Mouse (Mus musculus) C2C12 (cell line): ENCODE measurements around the gene Caly. TPM values are rescaled to one million over a fixed set of nuclear protein-coding genes. Genes with fewer than 3 reads are reported as not detected.

Experiments used
- H3K27me3 ChIP-seq: one replicate; pipeline ENCODE4 v1.6.1; 2011; ENCODE audit not compliant: control insufficient read depth, insufficient read depth, insufficient read length
- H3K36me3 ChIP-seq: one replicate; pipeline ENCODE4 v1.6.1; 2011; ENCODE audit not compliant: control insufficient read depth, insufficient read depth
- H3K4me3 ChIP-seq: one replicate; pipeline ENCODE4 v1.5.1; 2011; ENCODE audit warnings: mild to moderate bottlenecking, control low read depth; ENCODE audit not compliant: poor library complexity, insufficient read depth, severe bottlenecking
- H3K79me2 ChIP-seq: one replicate; pipeline ENCODE4 v1.6.1; 2011; ENCODE audit not compliant: control insufficient read depth, insufficient read depth
- H3K79me3 ChIP-seq: one replicate; pipeline ENCODE4 v1.6.1; 2011; ENCODE audit warnings: low read depth, control low read depth
- H3ac ChIP-seq: one replicate; pipeline ENCODE3; 2011; ENCODE audit warnings: low read depth; ENCODE audit not compliant: control insufficient read depth, insufficient read length
- CEBPB ChIP-seq: IDR thresholded peaks from one replicate; pipeline ENCODE4 v1.6.1; 2011; ENCODE audit warnings: low read depth, mild to moderate bottlenecking, control low read depth, moderate library complexity
- CTCF ChIP-seq: IDR thresholded peaks from one replicate; pipeline ENCODE4 v1.5.1; 2011; ENCODE audit not compliant: control insufficient read depth, insufficient read depth, insufficient read length
- FOSL1 ChIP-seq: IDR thresholded peaks from one replicate; pipeline ENCODE4 v1.8.0; 2011; ENCODE audit warnings: mild to moderate bottlenecking, low read length; ENCODE audit not compliant: poor library complexity, insufficient read depth, severe bottlenecking
- MAX ChIP-seq: IDR thresholded peaks from one replicate; pipeline ENCODE4 v1.6.1; 2011; ENCODE audit warnings: mild to moderate bottlenecking, control low read depth
- MYOD1 ChIP-seq: IDR thresholded peaks from one replicate; pipeline ENCODE4 v1.6.1; 2011; ENCODE audit warnings: low read depth; ENCODE audit not compliant: control insufficient read depth, insufficient read length
- MYOG ChIP-seq: IDR thresholded peaks from one replicate; pipeline ENCODE4 v1.6.1; 2011; ENCODE audit not compliant: control insufficient read depth, insufficient read length; ENCODE audit errors: extremely low read depth
- USF1 ChIP-seq: IDR thresholded peaks from one replicate; pipeline ENCODE4 v1.6.1; 2011; ENCODE audit warnings: low read depth, mild to moderate bottlenecking, control low read depth, moderate library complexity
- polyA plus RNA-seq: library from polyadenylated mRNA; unstranded; fragments of >200 nt; fragmentation: generic; extraction: Trizol; gene quantifications from one replicate; pipeline ENCODE4 v1.2.1, GENCODE M21; 2012; ENCODE audit warnings: missing spikeins

Caly gene
- polyA plus RNA-seq, 1 experiment: not detected

DNA sequence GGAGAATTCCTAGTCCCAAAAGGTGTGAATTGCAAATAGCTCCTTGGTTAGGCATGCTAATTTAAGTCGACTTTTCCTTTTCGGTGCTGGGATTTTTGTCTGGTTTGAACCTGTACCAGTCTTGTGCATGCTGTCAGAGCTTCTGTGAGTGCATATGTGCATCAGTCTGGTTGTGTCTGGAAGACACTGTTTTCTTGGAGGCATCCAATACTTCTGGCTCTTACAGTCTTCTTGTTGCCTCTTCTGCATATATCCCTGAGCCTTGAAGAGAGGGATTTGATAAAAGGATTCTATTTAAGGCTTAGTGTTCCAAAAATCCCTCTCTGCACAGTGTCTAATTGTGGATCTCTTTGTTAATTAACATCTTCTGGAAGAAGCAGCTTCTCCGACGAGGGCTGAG, 28.2 kb downstream of the Caly start:
- TF ChIP-seq MAX (no peak), MYOG (no peak), MYOD1 (no peak), USF1 (no peak), CEBPB (no peak), FOSL1 (no peak), CTCF (no peak)
- no peak overlapping the region for H3K4me3 ChIP-seq
- H3K79me2 ChIP-seq: no peaks in the 10 kb centered on the region
- H3K36me3 ChIP-seq: no peaks in the 10 kb centered on the region
- no peak overlapping the region for H3ac ChIP-seq
- H3K27me3 ChIP-seq: no peaks in the 10 kb centered on the region
- no peaks in the 10 kb centered on the region for H3K79me3 ChIP-seq

DNA sequence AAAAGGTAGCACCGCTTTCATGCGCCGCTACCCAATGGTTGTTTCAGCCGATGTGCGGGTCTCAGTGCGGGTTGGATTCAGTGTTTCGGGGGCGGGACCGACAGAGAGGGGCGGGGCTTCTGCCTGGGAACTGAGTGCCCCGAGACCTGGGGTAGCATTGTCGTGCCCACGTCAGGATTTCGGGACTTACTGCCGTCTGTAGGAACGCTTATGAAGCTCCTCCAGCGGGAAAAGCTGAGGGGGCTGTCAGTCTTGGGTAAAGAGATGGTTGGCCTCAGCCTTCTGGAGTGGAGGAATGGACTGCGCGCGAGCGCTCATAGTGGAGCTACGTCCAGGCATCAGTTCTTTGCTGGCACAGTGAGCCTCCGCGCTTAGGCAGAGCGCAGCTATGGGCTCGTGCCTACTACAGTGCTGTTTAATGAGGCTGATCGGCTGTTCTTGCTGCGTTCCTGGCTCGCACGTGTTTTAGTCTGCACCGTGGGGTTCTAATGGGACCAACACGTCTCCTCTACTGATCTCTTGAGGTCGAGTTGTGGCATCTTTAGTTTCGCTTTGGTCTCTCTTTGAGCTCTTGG, 33.1 kb downstream of the Caly start:
- Histone ChIP-seq H3K27me3 (peaks cover 17% of the 10 kb centered on the region), H3K4me3 (no peak overlapping the region), H3K79me3 (no peaks in the 10 kb centered on the region), H3K36me3 (no peaks in the 10 kb centered on the region), H3K79me2 (no peaks in the 10 kb centered on the region), H3ac (no peak overlapping the region)
- TF ChIP-seq CTCF: no peak
- TF ChIP-seq USF1: no peak
- no peak for TF ChIP-seq MAX
- TF ChIP-seq MYOG: no peak
- no peak for TF ChIP-seq MYOD1
- no peak for TF ChIP-seq FOSL1

DNA sequence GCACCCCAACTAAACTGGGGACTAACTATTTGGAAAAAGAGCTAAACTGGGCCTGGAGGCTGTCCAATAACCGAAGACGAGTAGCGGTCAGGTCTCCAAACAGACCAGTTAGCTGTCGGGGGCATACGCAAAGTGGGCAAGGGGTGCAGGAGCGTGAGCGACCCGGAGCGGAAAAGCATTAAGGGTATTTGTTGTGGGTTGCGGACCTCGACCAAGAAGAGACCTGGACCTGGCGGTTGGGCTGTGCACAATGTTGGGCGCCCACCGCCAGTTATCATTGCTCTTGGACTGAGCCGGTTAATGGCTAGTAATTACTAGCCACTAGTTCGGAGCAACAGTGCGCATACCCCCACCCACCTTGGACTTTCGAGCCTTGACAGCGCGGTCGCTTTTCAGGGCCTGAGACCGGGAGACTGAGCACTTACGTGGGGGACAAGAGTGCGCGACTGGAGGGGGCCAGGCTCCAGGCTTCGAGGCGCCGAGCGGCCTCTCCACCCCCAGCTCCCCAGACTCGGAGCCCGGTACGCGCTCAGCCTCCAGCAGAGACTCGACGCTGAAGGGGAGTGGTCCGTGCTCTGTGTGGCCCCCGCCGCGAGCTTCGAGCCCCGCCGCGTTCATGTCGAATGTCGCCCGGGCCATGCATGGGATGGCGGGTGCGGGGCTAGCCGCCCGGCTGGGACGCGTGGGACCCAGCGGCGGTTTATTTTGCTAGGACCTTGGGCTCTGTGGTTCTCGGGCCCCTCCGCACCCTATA, 33.8 kb downstream of the Caly start, which contains the start of gene Msx3:
Msx3 (minus strand) TSS at position 729 of the 754 bp plus-strand sequence.
- Histone ChIP-seq H3K27me3 (peaks cover 17% of the 10 kb centered on the region), H3K4me3 (no peak within 1 kb of the TSS)
- no peak for TF ChIP-seq FOSL1
- no peak for TF ChIP-seq USF1
- no peak for TF ChIP-seq MYOD1
- TF ChIP-seq CTCF: no peak
- TF ChIP-seq CEBPB: no peak
- TF ChIP-seq MAX: no peak
- TF ChIP-seq MYOG: no peak

DNA sequence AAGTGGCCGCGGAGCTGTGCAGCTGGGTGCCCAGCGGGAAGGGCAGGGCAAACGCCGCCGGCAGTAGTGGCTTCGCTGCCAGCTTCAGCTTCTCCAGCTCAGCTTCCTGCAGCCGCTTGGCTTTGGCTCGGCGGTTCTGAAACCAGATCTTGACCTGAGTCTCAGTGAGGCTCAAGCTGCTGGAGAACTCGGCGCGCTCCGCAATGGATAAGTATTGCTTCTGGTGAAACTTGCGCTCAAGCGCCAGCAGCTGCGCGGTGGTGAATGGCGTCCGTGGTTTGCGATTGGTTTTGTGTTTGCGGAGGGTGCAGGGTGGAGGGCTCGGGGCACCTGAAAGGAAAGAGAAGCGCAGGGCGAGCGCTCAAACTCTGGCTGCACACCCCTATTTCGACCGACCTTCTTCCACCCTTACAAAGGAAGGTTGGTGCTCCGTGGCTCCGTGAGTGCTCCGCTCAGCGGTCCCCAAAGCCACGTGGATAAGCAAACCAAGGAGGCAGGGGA, 34.5 kb downstream of the Caly start:
- Histone ChIP-seq H3K79me3 (no peaks in the 10 kb centered on the region), H3K27me3 (peaks cover 17% of the 10 kb centered on the region), H3K4me3 (no peak overlapping the region), H3K36me3 (no peaks in the 10 kb centered on the region), H3ac (no peak overlapping the region), H3K79me2 (no peaks in the 10 kb centered on the region)
- TF ChIP-seq FOSL1: no peak
- TF ChIP-seq MAX: no peak
- TF ChIP-seq CTCF: no peak
- TF ChIP-seq MYOG: no peak
- TF ChIP-seq MYOD1: no peak
- TF ChIP-seq USF1: no peak
- no peak for TF ChIP-seq CEBPB

More for the DNA sequence above, 33.8 kb downstream of the Caly start, which contains the start of gene Msx3:
- Histone ChIP-seq H3K79me3 (no peaks in the 10 kb centered on the region), H3K79me2 (no peaks in the 10 kb centered on the region), H3K36me3 (no peaks in the 10 kb centered on the region), H3ac (no peak within 1 kb of the TSS)

DNA sequence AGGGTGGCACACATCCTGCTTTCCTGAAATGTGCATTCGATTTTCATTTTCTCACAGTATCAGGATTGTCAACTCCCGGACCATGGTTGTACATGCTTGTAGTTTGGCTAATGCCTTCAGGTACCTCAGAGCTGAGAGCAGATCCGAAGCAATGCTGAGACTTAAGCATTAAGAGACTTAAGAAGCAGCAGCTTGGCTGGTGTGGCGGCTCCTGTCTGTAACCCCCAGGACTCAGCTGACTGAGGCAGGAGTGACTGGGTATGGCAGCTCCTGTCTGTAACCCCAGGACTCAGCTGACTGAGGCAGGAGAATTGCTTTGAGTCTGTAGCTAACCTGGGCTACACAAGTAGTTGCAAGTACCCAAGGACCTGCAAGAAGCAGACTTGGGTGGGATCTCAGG, 36.8 kb downstream of the Caly start:
- H3K4me3 ChIP-seq: no peak overlapping the region
- TF ChIP-seq FOSL1 (no peak), CEBPB (no peak), MYOG (no peak), CTCF (no peak), USF1 (no peak), MAX (no peak), MYOD1 (no peak)
- H3ac ChIP-seq: no peak overlapping the region
- H3K27me3 ChIP-seq: peaks cover 17% of the 10 kb centered on the region
- H3K79me2 ChIP-seq: no peaks in the 10 kb centered on the region
- no peaks in the 10 kb centered on the region for H3K36me3 ChIP-seq
- no peaks in the 10 kb centered on the region for H3K79me3 ChIP-seq
